Mouse (Mus musculus) stomach, embryonic 15.5 days (tissue): ENCODE data around the gene Bicral. TPM values are rescaled to one million over a fixed set of nuclear protein-coding genes. Genes with fewer than 3 reads are reported as not detected.

Source experiments
- polyA plus RNA-seq: library from polyadenylated mRNA; unstranded; fragments of >200 nt; fragmentation: Nextera tagmentation; extraction: Ambion mirVana; gene quantifications from 2 replicates; pipeline ENCODE4 v1.2.1, GENCODE M21; 2015

Gene Bicral
- polyA plus RNA-seq, 1 experiment from 2014 or later: 4.6 TPM

Other genes with a start within 250 kb of the Bicral start
- gene Ptk7, start 229.0 kb downstream of the Bicral start, polyA plus RNA-seq: 87.6 and 89.8 TPM in 2 replicates
- 38.4 and 41.4 TPM in 2 replicates for gene Klc4, start 212.5 kb downstream of the Bicral start, polyA plus RNA-seq
- gene Mrpl2, start 212.3 kb downstream of the Bicral start, polyA plus RNA-seq: 112 and 126 TPM in 2 replicates
- gene Cul7, start 208.1 kb downstream of the Bicral start, polyA plus RNA-seq: 42.9 and 49.5 TPM in 2 replicates
- gene Rrp36, start 184.1 kb downstream of the Bicral start, polyA plus RNA-seq: 53.2 and 57.2 TPM in 2 replicates
- gene Mea1, start 179.7 kb downstream of the Bicral start, polyA plus RNA-seq: 145 and 153 TPM in 2 replicates
- gene Klhdc3, start 177.6 kb downstream of the Bicral start, polyA plus RNA-seq: 102 and 103 TPM in 2 replicates
- 72.8 and 86.7 TPM in 2 replicates for gene Ppp2r5d, start 153.4 kb downstream of the Bicral start, polyA plus RNA-seq
- gene Pex6, start 147.0 kb downstream of the Bicral start, polyA plus RNA-seq: 24.9 and 27.1 TPM in 2 replicates
- 12.5 and 15.0 TPM in 2 replicates for gene Gnmt, start 129.3 kb downstream of the Bicral start, polyA plus RNA-seq
- 79.0 and 79.3 TPM in 2 replicates for gene Cnpy3, start 106.3 kb downstream of the Bicral start, polyA plus RNA-seq
- 0.37 and 0.57 TPM in 2 replicates for gene Ptcra, start 94.8 kb downstream of the Bicral start, polyA plus RNA-seq
- gene 2310039H08Rik, start 85.8 kb downstream of the Bicral start, polyA plus RNA-seq: 76.0 and 89.3 TPM in 2 replicates
- 145 and 155 TPM in 2 replicates for gene Rpl7l1, start 75.8 kb downstream of the Bicral start, polyA plus RNA-seq
- gene Tbcc, start 32.2 kb upstream of the Bicral start, polyA plus RNA-seq: 54.8 and 63.0 TPM in 2 replicates
- gene Prph2, start 52.0 kb upstream of the Bicral start, polyA plus RNA-seq: not detected in 2 replicates
- gene Ubr2, start 152.1 kb upstream of the Bicral start, polyA plus RNA-seq: 15.8 and 17.7 TPM in 2 replicates